Mouse (Mus musculus) B cell, adult 2 months (primary cell): ENCODE data around the gene Clasp2.

ENCODE experiments used
- DNase-seq, 2 experiments: peaks; one replicate each; pipeline ENCODE4 v3.0.0; 2022

Clasp2 gene

GRCm38 (mm10) chr9:113935638-113936037 is 194.4 kb downstream of the Clasp2 start:
- no peak for DNase-seq

GRCm38 (mm10) chr9:113939063-113939850 is 198.0 kb downstream of the Clasp2 start:
- DNase-seq, result no peak

GRCm38 (mm10) chr9:113941103-113941805 is 200.0 kb downstream of the Clasp2 start:
- DNase-seq, result peak; percentile 31 to 36

- no peak for DNase-seq
These were observed 202.1 kb downstream of the Clasp2 start for GRCm38 (mm10) chr9:113943372-113943771.

DNA sequence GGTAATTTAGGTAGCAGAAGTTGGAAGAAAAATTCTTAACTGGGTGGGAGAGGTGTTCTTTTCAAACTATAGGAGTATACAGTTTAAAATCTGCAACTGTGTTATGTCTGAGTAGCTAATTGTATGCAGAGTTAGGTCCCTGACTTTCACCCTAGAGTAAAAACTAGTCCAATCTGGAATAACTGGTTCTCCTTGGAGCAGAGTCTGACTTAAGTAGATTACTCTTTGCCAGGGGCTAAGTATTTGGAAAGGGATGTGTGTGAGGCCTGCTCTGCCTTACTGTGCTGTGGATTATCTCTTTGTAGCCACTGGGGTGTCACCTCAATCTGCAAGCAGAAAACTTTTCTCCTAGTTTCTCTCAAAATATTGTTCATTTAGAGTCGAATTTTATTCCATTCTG is 205.9 kb downstream of the Clasp2 start:
- DNase-seq, result no peak

GRCm38 (mm10) chr9:113957777-113958176 is 216.5 kb downstream of the Clasp2 start:
- no peak for DNase-seq

DNA sequence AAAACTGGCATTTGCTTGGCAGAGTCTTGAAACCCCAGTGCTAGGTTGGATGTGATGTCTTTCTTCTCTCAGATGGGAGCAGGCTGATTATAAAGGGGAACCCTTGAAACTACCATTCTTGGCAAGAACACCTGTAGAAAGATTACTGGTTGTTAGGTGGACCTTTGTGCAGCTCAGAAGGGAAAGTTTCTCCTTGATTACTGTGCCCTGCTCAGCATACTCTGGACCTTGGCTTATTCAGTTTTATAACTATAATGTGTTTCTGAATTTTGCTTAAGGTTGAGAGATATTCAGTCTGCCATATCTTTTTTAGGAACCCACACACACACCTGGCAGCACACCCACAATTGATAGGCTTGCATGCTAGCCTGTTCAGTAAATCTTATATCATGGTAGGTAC is 222.4 kb downstream of the Clasp2 start:
- DNase-seq, result no peak

DNA sequence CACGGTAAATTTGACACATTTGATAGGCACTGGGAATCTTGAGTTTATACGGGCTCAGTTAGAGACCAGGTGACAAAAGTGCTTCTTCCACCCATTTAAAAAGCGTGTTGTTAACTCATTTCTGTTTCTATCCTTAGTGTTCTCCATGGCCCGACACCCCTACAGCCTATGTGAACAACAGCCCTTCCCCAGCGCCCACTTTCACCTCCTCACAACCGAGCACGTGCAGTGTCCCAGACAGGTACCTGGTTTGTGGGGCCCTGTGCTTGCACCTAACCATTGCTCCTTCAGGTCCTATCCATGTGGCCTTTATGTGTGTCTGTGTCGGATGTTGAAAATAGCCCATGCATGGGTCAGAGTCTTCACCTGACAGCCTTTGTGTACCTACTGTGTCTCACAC is 223.1 kb downstream of the Clasp2 start:
- no peak for DNase-seq

DNA sequence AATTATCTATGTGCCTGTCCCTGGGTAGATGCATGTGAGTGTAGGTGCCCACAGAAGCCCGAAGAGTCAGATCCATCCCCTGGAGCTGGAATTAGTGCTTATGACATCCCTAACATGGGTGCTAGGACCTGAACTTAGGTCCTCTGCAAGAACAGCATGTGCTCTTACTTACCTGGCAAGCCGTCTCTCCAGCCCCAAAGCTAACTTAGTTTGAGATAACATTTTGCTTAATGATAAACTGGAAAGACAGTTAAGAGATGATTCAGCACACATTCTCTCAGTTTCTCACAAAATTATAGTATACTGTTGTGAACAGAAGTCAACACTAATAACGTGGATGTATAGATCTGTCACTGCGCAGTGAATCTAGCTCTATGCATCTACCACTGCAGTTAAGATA is 225.6 kb downstream of the Clasp2 start:
- DNase-seq, result no peak

GRCm38 (mm10) chr9:113968967-113969366 is 227.7 kb downstream of the Clasp2 start:
- DNase-seq, result no peak
